Mouse (Mus musculus) bone marrow, adult 2 months (tissue): ENCODE data around the gene Tanc2.

Experiments used
- CTCF ChIP-seq: fragments of 200-500 bp; IDR thresholded peaks from 2 replicates; pipeline ENCODE4 v1.5.1; 2011; ENCODE audit warnings: low read length, control low read depth; ENCODE audit not compliant: control insufficient read depth, insufficient read depth
- POLR2A ChIP-seq: fragments of 200-500 bp; IDR thresholded peaks from 2 replicates; pipeline ENCODE4 v1.6.1; 2011; ENCODE audit warnings: low read depth, mild to moderate bottlenecking, control low read depth, low read length, borderline replicate concordance; ENCODE audit not compliant: control insufficient read depth

- TF ChIP-seq CTCF (no peak), POLR2A (no peak)
Observed at GRCm38 (mm10) chr11:105885558-105885957, 295.8 kb downstream of the Tanc2 start.
